Mouse (Mus musculus) CH12.LX (cell line): Measurements from ENCODE around the gene Wdfy4. TPM values are rescaled to one million over a fixed set of nuclear protein-coding genes. Genes with fewer than 3 reads are reported as not detected.
A peak's percentile ranks its signal among the peaks of the same experiment; 100 is the strongest.

Source experiments
- DNase-seq: peaks from one replicate; pipeline ENCODE4 v3.0.0-alpha.2; 2013; ENCODE audit errors: extremely low read depth
- H3K27ac ChIP-seq: 2 replicates; pipeline ENCODE4 v1.5.1; 2012; ENCODE audit warnings: low read depth, mild to moderate bottlenecking, control low read depth, moderate library complexity; ENCODE audit not compliant: insufficient read depth
- H3K27me3 ChIP-seq: replicated peaks from 2 replicates; pipeline ENCODE3; 2012; ENCODE audit warnings: inconsistent platforms
- H3K36me3 ChIP-seq, 2 experiments: replicated peaks in 1 of 2; 2 replicates each; pipeline versions ENCODE3 to v1.6.1; 2012; ENCODE audit warnings: inconsistent platforms in 1 of 2, low read length in 1 of 2, mild to moderate bottlenecking in 1 of 2, mixed read lengths in 1 of 2, moderate library complexity in 1 of 2; ENCODE audit not compliant: control insufficient read depth in 1 of 2, insufficient read depth in 1 of 2
- H3K4me1 ChIP-seq, 2 experiments: 2 replicates each; pipeline ENCODE4 v1.6.1; 2012; ENCODE audit warnings: inconsistent platforms in 1 of 2, moderate library complexity in 1 of 2; ENCODE audit not compliant: insufficient read depth in 2 of 2, control insufficient read depth in 1 of 2
- H3K4me2 ChIP-seq: 2 replicates; pipeline ENCODE4 v1.6.1; 2012; ENCODE audit warnings: low read depth, mild to moderate bottlenecking, control low read depth; ENCODE audit not compliant: poor library complexity, insufficient read depth, severe bottlenecking
- H3K4me3 ChIP-seq, 3 experiments: fragments of 150-350 bp in 1 of 3; sonication (generic) in 1 of 3; replicated peaks in 1 of 3; 2 replicates each; pipeline versions ENCODE3 to v1.5.1; 2011 to 2012; ENCODE audit warnings: low read depth in 2 of 3, low read length in 2 of 3, mild to moderate bottlenecking in 2 of 3, moderate library complexity in 2 of 3, control low read depth in 1 of 3, improper control_type of control experiment in 1 of 3, inconsistent platforms in 1 of 3, mixed read lengths in 1 of 3; ENCODE audit not compliant: poor library complexity in 1 of 3
- H3K79me2 ChIP-seq: replicated peaks from 2 replicates; pipeline ENCODE4 v1.6.1; 2012; ENCODE audit warnings: mild to moderate bottlenecking, moderate library complexity; ENCODE audit not compliant: control insufficient read depth, poor library complexity, insufficient read depth, severe bottlenecking; ENCODE audit errors: extremely low read depth
- H3K9ac ChIP-seq: 2 replicates; pipeline ENCODE4 v1.6.1; 2012; ENCODE audit warnings: low read depth, mild to moderate bottlenecking, control low read depth, moderate library complexity; ENCODE audit not compliant: insufficient read depth
- H3K9me3 ChIP-seq: replicated peaks from 2 replicates; pipeline ENCODE3; 2012; ENCODE audit warnings: low read length, inconsistent platforms, mixed read lengths
- E2F4 ChIP-seq: IDR thresholded peaks from 2 replicates; pipeline ENCODE4 v1.6.1; 2011; ENCODE audit warnings: low read depth, low read length, improper control_type of control experiment; ENCODE audit not compliant: insufficient replicate concordance
- ETS1 ChIP-seq: conservative IDR thresholded peaks from 2 replicates; pipeline ENCODE4 v1.6.1; 2012; ENCODE audit warnings: low read depth, mild to moderate bottlenecking, inconsistent platforms, low read length, improper control_type of control experiment, moderate library complexity
- JUN ChIP-seq: IDR thresholded peaks from 2 replicates; pipeline ENCODE4 v1.6.1; 2011; ENCODE audit warnings: low read depth, mild to moderate bottlenecking, low read length, improper control_type of control experiment, moderate library complexity; ENCODE audit not compliant: insufficient read depth
- MAFK ChIP-seq: IDR thresholded peaks from 2 replicates; pipeline ENCODE4 v1.6.1; 2011; ENCODE audit warnings: low read length, improper control_type of control experiment; ENCODE audit not compliant: insufficient replicate concordance
- MXI1 ChIP-seq: IDR thresholded peaks from 2 replicates; pipeline ENCODE4 v1.6.1; 2011; ENCODE audit warnings: mild to moderate bottlenecking, low read depth, low read length, improper control_type of control experiment
- MYC ChIP-seq: IDR thresholded peaks from 2 replicates; pipeline ENCODE4 v1.6.1; 2011; ENCODE audit warnings: low read depth, mild to moderate bottlenecking, improper control_type of control experiment, low read length
- NELFE ChIP-seq: IDR thresholded peaks from 2 replicates; pipeline ENCODE4 v1.6.1; 2011; ENCODE audit warnings: low read depth, low read length, improper control_type of control experiment
- PAX5 ChIP-seq: IDR thresholded peaks from 2 replicates; pipeline ENCODE4 v1.6.1; 2012; ENCODE audit warnings: low read length, inconsistent platforms, mixed read lengths
- POLR2AphosphoS2 ChIP-seq: IDR thresholded peaks from 2 replicates; pipeline ENCODE4 v1.6.1; 2011; ENCODE audit warnings: low read depth, low read length, improper control_type of control experiment
- RAD21 ChIP-seq: IDR thresholded peaks from 2 replicates; pipeline ENCODE4 v1.6.1; 2011; ENCODE audit warnings: low read depth, mild to moderate bottlenecking, low read length, improper control_type of control experiment, moderate library complexity
- RCOR1 ChIP-seq: conservative IDR thresholded peaks from 2 replicates; pipeline ENCODE4 v1.6.1; 2012; ENCODE audit warnings: low read depth, mild to moderate bottlenecking, inconsistent platforms, low read length, improper control_type of control experiment
- SMC3 ChIP-seq: IDR thresholded peaks from 2 replicates; pipeline ENCODE4 v1.6.1; 2011; ENCODE audit warnings: low read depth, low read length, improper control_type of control experiment
- TBP ChIP-seq: conservative IDR thresholded peaks from 2 replicates; pipeline ENCODE4 v1.6.1; 2011; ENCODE audit warnings: low read depth, low read length, improper control_type of control experiment
- UBTF ChIP-seq: IDR thresholded peaks from 2 replicates; pipeline ENCODE4 v1.6.1; 2012; ENCODE audit warnings: low read depth, mild to moderate bottlenecking, inconsistent platforms, low read length, improper control_type of control experiment, moderate library complexity
- USF1 ChIP-seq: IDR thresholded peaks from 2 replicates; pipeline ENCODE4 v1.6.1; 2014; ENCODE audit warnings: low read depth, mild to moderate bottlenecking, inconsistent platforms, low read length, improper control_type of control experiment
- ZKSCAN1 ChIP-seq: IDR thresholded peaks from 2 replicates; pipeline ENCODE4 v1.6.1; 2012; ENCODE audit warnings: low read depth, inconsistent platforms, low read length, improper control_type of control experiment, borderline replicate concordance
- ZMIZ1 ChIP-seq: IDR thresholded peaks from 2 replicates; pipeline ENCODE4 v1.6.1; 2012; ENCODE audit warnings: low read depth, mild to moderate bottlenecking, inconsistent platforms, low read length, improper control_type of control experiment
- dilution Hi-C: fragments of 300-500 bp; cut with MboI; formaldehyde crosslinking; loops from 2 replicates; pipeline ENCODE4 v1.14.3; 2020; ENCODE audit warnings: low sequenced_read_pairs; ENCODE audit not compliant: extremely low pct_unique_long_range_greater_than_20kb, extremely low pct_ligation_motif_present
- in situ Hi-C: fragments of 300-500 bp; cut with MboI; formaldehyde crosslinking; loops from 3 replicates; pipeline ENCODE4 v1.14.3; 2019; ENCODE audit warnings: low sequenced_read_pairs, low pct_ligation_motif_present, low pct_unique_long_range_greater_than_20kb, mixed read lengths
- polyA plus RNA-seq: library from polyadenylated mRNA; unstranded; fragments of >175 nt; gene quantifications from 2 replicates; pipeline ENCODE4 v1.2.1, GENCODE M21; 2012; ENCODE audit warnings: low read depth; ENCODE audit not compliant: insufficient read length
- total RNA-seq, 2 experiments: library from RNA; depleted of rRNA; stranded (reverse); fragments of 300-350 nt in 1 of 2; fragments of >200 nt in 1 of 2; gene quantifications; 2 replicates each; pipeline ENCODE4 v1.2.3; 2012 to 2014

Gene Wdfy4
- total and polyA plus RNA-seq, 3 experiments, result 56.0 to 140 (median 115) TPM

DNA sequence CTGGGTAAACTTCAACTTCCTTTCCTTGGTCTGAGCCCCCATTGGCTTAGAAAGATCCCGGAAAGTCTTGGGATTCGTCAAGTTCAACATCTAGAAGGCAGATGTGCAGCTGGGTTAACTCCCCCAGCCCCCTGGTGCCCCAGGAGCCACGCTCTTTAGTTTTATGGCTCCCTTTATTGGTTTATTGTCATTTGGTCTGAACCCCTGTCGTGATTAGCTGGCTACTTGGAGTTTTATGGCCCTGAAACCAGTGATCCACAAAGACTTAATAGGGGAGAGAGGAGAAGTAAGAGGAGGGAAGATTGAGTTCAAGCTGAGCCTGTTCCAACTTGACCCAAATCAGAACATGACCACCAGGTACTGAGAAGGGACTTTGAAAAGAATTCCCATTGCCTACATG lies 198.6 kb downstream of the Wdfy4 start:
- TF ChIP-seq RCOR1 (no peak), MAFK (no peak), PAX5 (no peak), ETS1 (no peak), SMC3 (no peak), TBP (no peak)
- dilution Hi-C loops, result no loop called here
- no peak overlapping the region for H3K27ac ChIP-seq
- peaks cover 80 to 98% of the 10 kb centered on the region in 2 experiments for H3K36me3 ChIP-seq
- H3K4me2 ChIP-seq, result no peak overlapping the region
- no peaks in the 10 kb centered on the region for H3K27me3 ChIP-seq
- DNase-seq, result no peak
- no peaks in the 10 kb centered on the region for H3K79me2 ChIP-seq
- no peak overlapping the region for H3K4me3 ChIP-seq
- H3K9ac ChIP-seq, result no peak overlapping the region
- in situ Hi-C loops, result no loop called here
- no peaks in the 10 kb centered on the region for H3K9me3 ChIP-seq
- H3K4me1 ChIP-seq, result peaks cover 0 to 3% of the 10 kb centered on the region in 2 experiments; a peak in 2 of 4 replicates

- H3K27ac ChIP-seq, result no peak overlapping the region
- in situ Hi-C loops, result no loop called here
- no peaks in the 10 kb centered on the region for H3K79me2 ChIP-seq
- no peak overlapping the region for H3K4me3 ChIP-seq
- TF ChIP-seq USF1, result no peak
- TF ChIP-seq MXI1, result no peak
- no peak for TF ChIP-seq JUN
- no peak for TF ChIP-seq SMC3
- TF ChIP-seq ZMIZ1, result no peak
- no peak for TF ChIP-seq MYC
- TF ChIP-seq NELFE, result no peak
- no peak for TF ChIP-seq E2F4
- H3K4me2 ChIP-seq, result no peak overlapping the region
- H3K27me3 ChIP-seq, result no peaks in the 10 kb centered on the region
- H3K9me3 ChIP-seq, result no peaks in the 10 kb centered on the region
- dilution Hi-C loops, result no loop called here
- DNase-seq, result no peak
- peaks cover 85 to 97% of the 10 kb centered on the region in 2 experiments for H3K36me3 ChIP-seq
- no peak overlapping the region for H3K9ac ChIP-seq
- H3K4me1 ChIP-seq, result peaks cover 3 to 17% of the 10 kb centered on the region in 2 experiments
These were observed 201.1 kb downstream of the Wdfy4 start for GRCm38 (mm10) chr14:32984176-32984738.

DNA sequence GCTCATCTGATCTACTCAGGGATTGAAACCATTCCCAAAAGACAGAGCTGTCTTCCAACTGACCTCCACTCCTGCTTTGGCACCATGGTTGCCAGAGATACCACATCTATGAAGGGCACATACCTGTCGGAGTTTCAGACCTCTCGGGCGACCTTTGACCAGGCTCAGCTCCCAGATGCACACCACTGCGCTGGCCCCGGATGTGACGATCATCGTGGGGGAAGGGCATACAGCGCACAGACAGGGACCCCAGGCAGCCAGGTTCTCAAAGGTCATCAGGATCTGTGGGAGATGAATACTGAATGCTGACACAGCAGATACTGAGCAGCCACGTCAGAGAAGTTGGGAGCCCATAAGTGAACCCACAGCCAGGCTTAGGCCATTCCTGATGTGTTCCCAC lies 214.6 kb downstream of the Wdfy4 start:
- Histone ChIP-seq H3K4me1 (peaks cover 0 to 6% of the 10 kb centered on the region in 2 experiments; a peak in 2 of 4 replicates), H3K4me3 (no peak overlapping the region), H3K9ac (no peak overlapping the region), H3K9me3 (no peaks in the 10 kb centered on the region), H3K36me3 (peaks cover 77 to 89% of the 10 kb centered on the region in 2 experiments), H3K79me2 (no peaks in the 10 kb centered on the region), H3K27ac (no peak overlapping the region), H3K4me2 (no peak overlapping the region), H3K27me3 (no peaks in the 10 kb centered on the region)
- DNase-seq, result no peak
- dilution Hi-C loops (no loop called here), in situ Hi-C loops (no loop called here)
- no peak for TF ChIP-seq POLR2AphosphoS2
- TF ChIP-seq ETS1, result no peak
- no peak for TF ChIP-seq ZKSCAN1
- no peak for TF ChIP-seq UBTF
- TF ChIP-seq RAD21, result no peak
- TF ChIP-seq MAFK, result 0 out of 2 replicates have a peak, but pooled peaks have one; percentile 25
